Mouse (Mus musculus) cerebellum, adult 2 months (tissue): Measurements from ENCODE around the gene Gmcl1. TPM values are rescaled to one million over a fixed set of nuclear protein-coding genes. Genes with fewer than 3 reads are reported as not detected.

Experiments
- DNase-seq, 2 experiments: peaks; one replicate each; pipeline ENCODE4 v3.0.0; 2021
- H3K27ac ChIP-seq: fragments of 200-500 bp; 2 replicates; pipeline ENCODE4 v1.5.1; 2012; ENCODE audit warnings: low read length, control low read depth, inconsistent platforms; ENCODE audit not compliant: insufficient read depth
- H3K27me3 ChIP-seq: fragments of 200-500 bp; 2 replicates; pipeline ENCODE4 v1.6.1; 2012; ENCODE audit warnings: inconsistent platforms, mild to moderate bottlenecking, low read length, moderate library complexity; ENCODE audit not compliant: control insufficient read depth, insufficient read depth
- H3K4me1 ChIP-seq: fragments of 200-500 bp; 2 replicates; pipeline ENCODE4 v1.6.1; 2011; ENCODE audit warnings: low read length; ENCODE audit not compliant: control insufficient read depth, insufficient read depth
- H3K4me3 ChIP-seq: fragments of 200-500 bp; replicated peaks from 2 replicates; pipeline ENCODE3; 2011; ENCODE audit warnings: mild to moderate bottlenecking, low read depth, low read length, control low read depth; ENCODE audit not compliant: insufficient read depth
- CTCF ChIP-seq: fragments of 200-500 bp; IDR thresholded peaks from 2 replicates; pipeline ENCODE4 v1.5.1; 2011; ENCODE audit warnings: low read depth, mild to moderate bottlenecking, control low read depth, low read length, moderate library complexity, borderline replicate concordance; ENCODE audit not compliant: insufficient read depth
- POLR2A ChIP-seq: fragments of 200-500 bp; IDR thresholded peaks from 2 replicates; pipeline ENCODE4 v1.6.1; 2011; ENCODE audit warnings: low read length, control low read depth, borderline replicate concordance; ENCODE audit not compliant: insufficient read depth
- WGBS: fragments of 180-500 bp; shearing (Covaris S2); methylation state at CpG from one replicate; pipeline ENCODE4 v1.1.7; 2018; 5-methylcytosine and 5-hydroxymethylcytosine counted together
- polyA plus RNA-seq: library from polyadenylated mRNA; depleted of rRNA; stranded (reverse); fragments of >200 nt; gene quantifications from 2 replicates; pipeline ENCODE4 v1.2.3, GENCODE M21; 2012

Gene Gmcl1
- polyA plus RNA-seq, 1 experiment, result 30.3 TPM

- WGBS, result 90% methylated on average over 4 of the region's 4 CpGs
- no peak overlapping the region for H3K27ac ChIP-seq
- H3K4me3 ChIP-seq, result no peak overlapping the region
- H3K27me3 ChIP-seq, result no peaks in the 10 kb centered on the region
- no peak for DNase-seq
- H3K4me1 ChIP-seq, result 0 out of 2 replicates have a peak, but pooled peaks cover 4% of the 10 kb centered on the region
- no peak for TF ChIP-seq POLR2A
- no peak for TF ChIP-seq CTCF
Measured at GRCm38 (mm10) chr6:86773830-86774229, 40.6 kb upstream of the Gmcl1 start.

- no peak overlapping the region for H3K27ac ChIP-seq
- H3K27me3 ChIP-seq, result no peaks in the 10 kb centered on the region
- 73% methylated on average over 7 of the region's 7 CpGs for WGBS
- DNase-seq, result no peak
- H3K4me3 ChIP-seq, result no peak overlapping the region
- no peak for TF ChIP-seq POLR2A
- no peak for TF ChIP-seq CTCF
- 0 out of 2 replicates have a peak, but pooled peaks cover 4% of the 10 kb centered on the region for H3K4me1 ChIP-seq
Measured at GRCm38 (mm10) chr6:86772631-86773030, 39.4 kb upstream of the Gmcl1 start.

DNA sequence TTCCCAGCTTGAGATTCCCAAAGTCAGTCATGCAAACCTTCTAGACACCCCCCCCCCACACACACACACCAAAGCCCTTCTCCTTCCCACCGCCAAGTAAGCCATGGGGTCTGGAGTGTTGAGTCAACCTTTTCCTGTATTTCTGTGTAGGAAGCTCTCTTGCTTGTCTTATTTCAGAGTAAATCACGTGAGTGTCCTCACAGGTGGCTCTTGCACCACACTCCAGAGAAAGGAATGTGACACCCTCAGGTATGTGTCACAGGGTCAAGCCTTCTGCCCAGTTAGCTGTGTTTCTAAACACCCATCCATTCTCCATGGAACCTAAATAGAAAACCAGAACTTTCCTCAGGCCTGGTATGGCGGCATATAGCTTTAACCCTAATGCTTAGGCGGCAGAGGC, 35.8 kb upstream of the Gmcl1 start:
- no peak overlapping the region for H3K27ac ChIP-seq
- H3K4me1 ChIP-seq, result no peaks in the 10 kb centered on the region
- WGBS, result 92% methylated on average over 4 of the region's 4 CpGs
- DNase-seq, result no peak
- TF ChIP-seq POLR2A (no peak), CTCF (no peak)
- no peaks in the 10 kb centered on the region for H3K27me3 ChIP-seq
- no peak overlapping the region for H3K4me3 ChIP-seq

- WGBS, result 86% methylated on average over 4 of the region's 4 CpGs
- no peak for TF ChIP-seq CTCF
- no peak for TF ChIP-seq POLR2A
Measured at GRCm38 (mm10) chr6:86768186-86768776, 35.1 kb upstream of the Gmcl1 start.

DNA sequence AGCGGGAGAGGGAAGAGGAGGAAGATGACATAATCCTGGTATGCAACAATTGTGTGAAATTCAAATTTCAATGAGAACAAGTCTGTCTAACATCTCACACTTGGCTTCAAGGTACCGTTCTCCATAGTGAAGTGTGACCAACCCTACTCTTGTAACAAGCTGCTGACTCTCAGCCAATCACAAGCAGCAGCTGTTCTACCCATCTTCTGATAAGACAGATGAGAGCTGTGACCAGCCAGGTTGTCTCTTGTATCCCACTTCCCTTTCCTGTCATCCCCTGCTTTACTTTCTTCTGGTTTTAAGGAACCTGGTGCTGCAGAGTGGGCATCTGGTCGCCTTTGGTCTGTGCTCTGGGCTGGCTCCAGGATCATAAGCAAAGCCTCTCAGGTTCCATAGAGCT, 34.3 kb upstream of the Gmcl1 start:
- no peak for DNase-seq
- Histone ChIP-seq H3K4me3 (no peak overlapping the region), H3K4me1 (no peaks in the 10 kb centered on the region), H3K27ac (no peak overlapping the region), H3K27me3 (no peaks in the 10 kb centered on the region)
- 81% methylated on average over 3 of the region's 3 CpGs for WGBS
- TF ChIP-seq CTCF (no peak), POLR2A (no peak)

More at GRCm38 (mm10) chr6:86768186-86768776, 35.1 kb upstream of the Gmcl1 start:
- Histone ChIP-seq H3K4me3 (no peak overlapping the region), H3K4me1 (no peaks in the 10 kb centered on the region), H3K27ac (no peak overlapping the region), H3K27me3 (no peaks in the 10 kb centered on the region)
- DNase-seq, result no peak

- TF ChIP-seq CTCF (no peak), POLR2A (no peak)
- no peak for DNase-seq
- Histone ChIP-seq H3K4me1 (no peaks in the 10 kb centered on the region), H3K27ac (no peak overlapping the region), H3K4me3 (no peak overlapping the region), H3K27me3 (no peaks in the 10 kb centered on the region)
- WGBS, result 82% methylated on average over 6 of the region's 6 CpGs
Measured at GRCm38 (mm10) chr6:86765637-86766059, 32.5 kb upstream of the Gmcl1 start.

DNA sequence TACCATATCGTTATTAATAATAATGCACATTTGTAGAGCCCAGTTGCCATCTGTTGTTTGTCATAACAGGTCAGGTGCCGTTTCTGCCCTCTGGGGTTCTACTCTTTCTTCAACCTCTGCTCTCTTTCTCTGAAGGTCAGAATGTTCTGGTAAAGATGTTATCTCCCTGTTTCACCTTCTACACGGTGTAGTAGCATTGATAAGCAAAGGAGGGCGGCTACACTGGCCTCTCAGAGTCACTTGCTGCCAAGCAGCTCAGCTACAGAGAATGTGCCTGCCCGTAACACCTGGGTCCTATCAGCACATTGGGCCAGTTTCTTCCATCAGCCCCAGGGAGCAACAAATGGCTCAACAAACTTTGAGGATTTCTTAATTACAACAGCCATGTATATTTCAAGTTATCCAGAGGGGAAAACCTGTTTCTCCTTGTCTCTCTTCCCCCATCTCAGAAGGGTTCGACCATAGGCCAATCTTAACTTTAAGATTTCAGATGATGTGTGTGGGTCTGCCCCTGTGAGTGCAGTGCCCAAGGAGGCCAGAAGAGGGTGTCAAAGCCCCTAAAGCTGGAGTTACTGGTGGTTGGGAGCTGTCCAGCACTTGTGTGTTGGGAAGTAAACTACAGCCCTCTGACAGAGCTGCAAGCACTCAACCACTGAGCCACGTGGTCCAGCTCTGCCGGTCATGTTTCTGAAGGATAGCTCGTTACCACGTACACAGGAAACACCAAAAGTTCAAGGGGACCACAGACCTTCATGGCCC, 21.1 kb upstream of the Gmcl1 start:
- no peak for TF ChIP-seq CTCF
- no peak for TF ChIP-seq POLR2A
- Histone ChIP-seq H3K27ac (no peak overlapping the region), H3K27me3 (no peaks in the 10 kb centered on the region), H3K4me3 (no peak overlapping the region), H3K4me1 (no peaks in the 10 kb centered on the region)
- WGBS, result 90% methylated on average over 10 of the region's 10 CpGs
- no peak for DNase-seq

DNA sequence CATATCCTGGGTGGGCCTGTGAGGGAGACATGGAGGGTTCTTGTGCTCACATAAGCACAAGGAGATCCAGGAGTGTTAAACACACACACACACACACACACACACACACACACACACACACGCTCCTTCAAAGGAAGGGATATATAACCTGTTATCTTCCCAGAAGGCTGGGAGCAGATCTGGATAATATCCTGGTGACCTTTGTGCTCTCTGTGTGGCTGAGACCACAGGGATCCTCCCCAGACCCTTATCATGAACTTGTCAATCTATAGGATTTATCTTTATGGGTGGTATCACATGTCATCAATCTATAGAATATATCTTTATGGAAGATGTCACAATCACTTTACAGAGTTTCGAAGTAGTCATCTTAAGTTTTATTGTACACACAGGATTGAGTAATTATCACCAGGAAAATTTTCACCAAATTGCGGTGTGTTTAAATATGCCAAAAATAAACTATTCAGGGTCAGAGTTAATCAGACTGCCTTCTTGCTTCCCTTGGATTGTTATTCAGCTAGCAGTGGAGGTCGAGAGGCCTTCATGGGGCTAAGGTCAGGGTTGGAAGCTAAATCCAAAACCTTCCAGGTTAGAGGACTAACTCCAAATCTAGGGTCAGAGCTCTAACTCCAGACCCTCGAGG, 19.8 kb upstream of the Gmcl1 start:
- Histone ChIP-seq H3K4me1 (no peaks in the 10 kb centered on the region), H3K4me3 (no peak overlapping the region), H3K27ac (no peak overlapping the region), H3K27me3 (no peaks in the 10 kb centered on the region)
- no peak for DNase-seq
- 82% methylated on average over 5 of the region's 5 CpGs for WGBS
- TF ChIP-seq CTCF (no peak), POLR2A (no peak)
